Mouse (Mus musculus): ENCODE results near the gene Mast1.

- TF ChIP-seq CTCF (IDR thresholded peaks at IDR 0.05; ENCODE audit: low read depth, low read length) (no peak), TAL1 (conservative IDR thresholded peaks at IDR 0.05; ENCODE audit: low read depth, low read length) (no peak), GATA1 (IDR thresholded peaks at IDR 0.05; ENCODE audit: borderline replicate concordance, low read length) (no peak), POLR2AphosphoS5 (IDR thresholded peaks at IDR 0.05; ENCODE audit: insufficient replicate concordance, low read depth, low read length) (no peak)
Observed at GRCm38 (mm10) chr8:84930582-84930981, 6.6 kb downstream of the Mast1 start.

All from G1E (cell line).